Mouse (Mus musculus): ENCODE data around the gene Irf2bpl.
A peak's percentile ranks its signal among the peaks of the same experiment; 100 is the strongest.

- TF ChIP-seq POLR2A (IDR thresholded peaks at IDR 0.05; ENCODE audit: insufficient read depth, low read depth, low read length): 0 out of 2 replicates have a peak, but pooled peaks have one; percentile 25
- TF ChIP-seq CTCF (IDR thresholded peaks at IDR 0.05): peak; percentile 28; the same call in 1 of the 2 replicates
- TF ChIP-seq EP300 (IDR thresholded peaks at IDR 0.05; ENCODE audit: insufficient read depth, low read depth, low read length): peak; percentile 87
Measured at GRCm38 (mm10) chr12:86831591-86832550, 52.7 kb downstream of the Irf2bpl start.
